Mouse (Mus musculus): ENCODE measurements around the gene Zbtb43. TPM values are rescaled to one million over a fixed set of nuclear protein-coding genes. Genes with fewer than 3 reads are reported as not detected.

The Zbtb43 gene
- polyA plus RNA-seq, 1 experiment = 23.4 TPM

DNA sequence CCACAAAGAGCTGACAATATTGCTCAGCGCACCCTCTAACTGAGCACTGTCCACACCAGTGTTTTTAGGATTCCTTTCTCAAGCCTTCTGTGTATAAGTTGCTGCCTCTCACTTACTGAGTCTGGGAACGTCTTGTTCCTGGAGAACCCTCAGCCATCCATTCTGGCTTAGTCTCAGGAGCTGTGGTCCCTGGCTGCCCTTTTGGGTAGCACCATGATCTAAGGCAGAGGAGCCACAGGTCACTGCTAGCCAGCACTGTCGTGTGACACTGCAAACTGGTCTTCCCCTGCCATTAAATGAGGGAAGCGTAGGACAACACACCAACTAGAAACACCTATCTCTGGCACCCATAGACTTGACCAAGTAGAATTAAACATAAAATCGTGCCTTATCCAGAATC lies 15.6 kb downstream of the Zbtb43 start:
- Histone ChIP-seq H3K27ac (ENCODE audit: insufficient read depth, low read length) (no peak overlapping the region), H3K36me3 (ENCODE audit: control insufficient read depth, insufficient read depth, low read length, poor library complexity, severe bottlenecking) (peaks cover 40% of the 10 kb centered on the region), H3K9ac (ENCODE audit: low read depth, poor library complexity, severe bottlenecking) (no peak overlapping the region), H3K27me3 (ENCODE audit: control insufficient read depth, insufficient read depth, low read length, poor library complexity, severe bottlenecking) (no peaks in the 10 kb centered on the region), H3K9me3 (replicated peaks; ENCODE audit: control insufficient read depth, insufficient read depth, low read length, poor library complexity, severe bottlenecking) (no peaks in the 10 kb centered on the region), H3K4me3 (ENCODE audit: low read depth, low read length) (no peak overlapping the region), H3K4me1 (ENCODE audit: control insufficient read depth, insufficient read depth, low read length) (peaks cover 17% of the 10 kb centered on the region)
- TF ChIP-seq EP300 (IDR thresholded peaks at IDR 0.05; ENCODE audit: insufficient read depth, low read depth, low read length) = no peak
- no peak for TF ChIP-seq CTCF (IDR thresholded peaks at IDR 0.05; ENCODE audit: low read depth, low read length)
- TF ChIP-seq POLR2A (IDR thresholded peaks at IDR 0.05; ENCODE audit: insufficient read depth, low read length) = no peak

DNA sequence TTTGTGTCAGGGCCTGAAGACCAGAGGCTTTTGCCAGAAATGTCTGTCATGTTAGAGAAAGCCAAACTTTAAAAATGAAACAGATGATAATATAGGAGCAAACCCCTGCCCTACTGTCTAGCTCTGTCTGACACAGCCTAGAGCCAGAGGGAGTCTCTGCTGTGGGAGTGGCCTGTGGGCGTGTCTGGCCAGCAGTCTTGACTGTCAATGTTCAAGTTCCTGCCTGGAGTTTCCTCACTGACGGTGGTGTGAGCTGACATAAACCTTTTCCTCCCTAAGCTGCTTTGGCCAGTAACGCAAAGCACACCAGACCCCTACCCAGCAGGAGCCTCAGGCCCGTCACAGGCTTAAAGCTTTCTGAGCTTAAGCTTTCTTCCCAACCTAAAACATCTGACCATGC lies 16.2 kb downstream of the Zbtb43 start:
- Histone ChIP-seq H3K27me3 (ENCODE audit: control insufficient read depth, insufficient read depth, low read length, poor library complexity, severe bottlenecking) (no peaks in the 10 kb centered on the region), H3K27ac (ENCODE audit: insufficient read depth, low read length) (no peak overlapping the region), H3K36me3 (ENCODE audit: control insufficient read depth, insufficient read depth, low read length, poor library complexity, severe bottlenecking) (peaks cover 40% of the 10 kb centered on the region), H3K9me3 (replicated peaks; ENCODE audit: control insufficient read depth, insufficient read depth, low read length, poor library complexity, severe bottlenecking) (no peaks in the 10 kb centered on the region), H3K4me1 (ENCODE audit: control insufficient read depth, insufficient read depth, low read length) (peaks cover 14% of the 10 kb centered on the region), H3K4me3 (ENCODE audit: low read depth, low read length) (no peak overlapping the region), H3K9ac (ENCODE audit: low read depth, poor library complexity, severe bottlenecking) (no peak overlapping the region)
- TF ChIP-seq CTCF (IDR thresholded peaks at IDR 0.05; ENCODE audit: low read depth, low read length) = no peak
- TF ChIP-seq EP300 (IDR thresholded peaks at IDR 0.05; ENCODE audit: insufficient read depth, low read depth, low read length) = 0 out of 2 replicates have a peak, but pooled peaks have one; percentile 5

DNA sequence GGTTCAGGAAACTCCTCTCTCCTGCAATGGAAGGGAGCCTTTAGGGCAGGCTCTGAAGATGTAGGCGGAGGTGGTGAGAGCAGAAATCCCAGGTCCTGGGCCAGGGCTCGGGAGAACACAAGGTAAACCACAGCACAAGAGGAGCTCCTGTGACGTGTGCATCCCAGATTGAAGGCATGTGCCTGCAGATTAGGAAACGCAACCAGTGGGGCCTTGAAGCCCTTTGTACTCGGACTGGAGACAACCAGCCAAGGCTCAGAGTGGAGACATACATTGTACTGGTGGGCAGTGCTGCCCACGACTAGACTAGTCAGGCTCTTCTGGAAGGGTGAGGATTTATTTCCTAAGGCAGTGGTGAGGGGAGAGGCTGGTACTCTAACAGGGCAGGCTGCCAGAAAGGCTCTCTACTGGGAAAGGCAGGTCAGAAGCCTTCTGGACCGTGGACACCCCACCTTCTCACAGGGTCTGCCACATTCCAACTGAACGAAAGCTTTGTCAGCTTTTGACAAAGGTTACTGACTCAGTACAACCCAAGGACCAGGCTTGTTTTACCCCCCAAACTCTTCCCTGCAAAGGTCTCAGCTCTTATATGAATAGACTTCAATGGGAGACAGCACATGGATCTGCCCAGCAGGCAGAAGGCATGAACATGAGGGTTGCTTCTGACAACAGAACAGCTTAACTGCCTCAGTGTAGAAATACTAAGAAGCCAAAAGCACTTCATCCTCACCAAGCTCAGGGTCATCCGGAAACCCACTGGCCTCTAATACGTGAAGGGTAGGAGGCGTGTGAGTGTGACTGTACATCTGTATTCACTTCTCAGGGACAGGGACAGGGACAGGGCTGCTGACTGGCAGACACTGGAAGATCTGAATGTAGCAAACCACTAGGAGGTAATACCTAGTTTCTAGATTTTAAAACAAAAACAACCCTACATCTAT lies 17.1 kb downstream of the Zbtb43 start:
- Histone ChIP-seq H3K4me3 (ENCODE audit: low read depth, low read length) (no peak overlapping the region), H3K4me1 (ENCODE audit: control insufficient read depth, insufficient read depth, low read length) (peaks cover 14% of the 10 kb centered on the region), H3K36me3 (ENCODE audit: control insufficient read depth, insufficient read depth, low read length, poor library complexity, severe bottlenecking) (peaks cover 37% of the 10 kb centered on the region), H3K9ac (ENCODE audit: low read depth, poor library complexity, severe bottlenecking) (no peak overlapping the region), H3K9me3 (replicated peaks; ENCODE audit: control insufficient read depth, insufficient read depth, low read length, poor library complexity, severe bottlenecking) (no peaks in the 10 kb centered on the region), H3K27ac (ENCODE audit: insufficient read depth, low read length) (no peak overlapping the region), H3K27me3 (ENCODE audit: control insufficient read depth, insufficient read depth, low read length, poor library complexity, severe bottlenecking) (no peaks in the 10 kb centered on the region)
- no peak for TF ChIP-seq POLR2A (IDR thresholded peaks at IDR 0.05; ENCODE audit: insufficient read depth, low read length)
- TF ChIP-seq EP300 (IDR thresholded peaks at IDR 0.05; ENCODE audit: insufficient read depth, low read depth, low read length) = no peak
- TF ChIP-seq CTCF (IDR thresholded peaks at IDR 0.05; ENCODE audit: low read depth, low read length) = no peak

- no peak overlapping the region for H3K9ac ChIP-seq (ENCODE audit: low read depth, poor library complexity, severe bottlenecking)
- H3K36me3 ChIP-seq (ENCODE audit: control insufficient read depth, insufficient read depth, low read length, poor library complexity, severe bottlenecking) = peaks cover 30% of the 10 kb centered on the region
- peaks cover 18% of the 10 kb centered on the region for H3K4me1 ChIP-seq (ENCODE audit: control insufficient read depth, insufficient read depth, low read length)
- no peak overlapping the region for H3K4me3 ChIP-seq (ENCODE audit: low read depth, low read length)
- TF ChIP-seq EP300 (IDR thresholded peaks at IDR 0.05; ENCODE audit: insufficient read depth, low read depth, low read length) (no peak), CTCF (IDR thresholded peaks at IDR 0.05; ENCODE audit: low read depth, low read length) (no peak), POLR2A (IDR thresholded peaks at IDR 0.05; ENCODE audit: insufficient read depth, low read length) (no peak)
- H3K27me3 ChIP-seq (ENCODE audit: control insufficient read depth, insufficient read depth, low read length, poor library complexity, severe bottlenecking) = no peaks in the 10 kb centered on the region
- H3K27ac ChIP-seq (ENCODE audit: insufficient read depth, low read length) = no peak overlapping the region
- no peaks in the 10 kb centered on the region for H3K9me3 ChIP-seq (replicated peaks; ENCODE audit: control insufficient read depth, insufficient read depth, low read length, poor library complexity, severe bottlenecking)
Measured at GRCm38 (mm10) chr2:33449119-33449873, 19.1 kb downstream of the Zbtb43 start.

- Histone ChIP-seq H3K9me3 (replicated peaks; ENCODE audit: control insufficient read depth, insufficient read depth, low read length, poor library complexity, severe bottlenecking) (no peaks in the 10 kb centered on the region), H3K27me3 (ENCODE audit: control insufficient read depth, insufficient read depth, low read length, poor library complexity, severe bottlenecking) (no peaks in the 10 kb centered on the region), H3K4me3 (ENCODE audit: low read depth, low read length) (no peak overlapping the region), H3K36me3 (ENCODE audit: control insufficient read depth, insufficient read depth, low read length, poor library complexity, severe bottlenecking) (peaks cover 8% of the 10 kb centered on the region; the same call in 1 of the 2 replicates), H3K27ac (ENCODE audit: insufficient read depth, low read length) (no peak overlapping the region), H3K4me1 (ENCODE audit: control insufficient read depth, insufficient read depth, low read length) (peaks cover 18% of the 10 kb centered on the region), H3K9ac (ENCODE audit: low read depth, poor library complexity, severe bottlenecking) (no peak overlapping the region)
- TF ChIP-seq CTCF (IDR thresholded peaks at IDR 0.05; ENCODE audit: low read depth, low read length) = no peak
- TF ChIP-seq EP300 (IDR thresholded peaks at IDR 0.05; ENCODE audit: insufficient read depth, low read depth, low read length) = no peak
- no peak for TF ChIP-seq POLR2A (IDR thresholded peaks at IDR 0.05; ENCODE audit: insufficient read depth, low read length)
Measured at GRCm38 (mm10) chr2:33446796-33447195, 21.6 kb downstream of the Zbtb43 start.

All from ES-Bruce4 (cell line).